Mouse (Mus musculus) hindbrain, embryonic 15.5 days (tissue): Measurements from ENCODE around the gene Prickle4. TPM values are rescaled to one million over a fixed set of nuclear protein-coding genes. Genes with fewer than 3 reads are reported as not detected.
A peak's percentile ranks its signal among the peaks of the same experiment; 100 is the strongest.

ENCODE experiments used
- ATAC-seq: fragments of 200-750 bp; cut with Nextera tagmentation; 2 replicates; pipeline ENCODE4 v1.8.0; 2017; ENCODE audit warnings: low read depth, moderate number of reproducible peaks, moderate TSS enrichment; ENCODE audit not compliant: low FRiP score
- H3K27ac ChIP-seq: fragments of 300-500 bp; sonication (generic); replicated peaks from 2 replicates; pipeline ENCODE4 v1.5.1; 2015; ENCODE audit warnings: mild to moderate bottlenecking, inconsistent platforms
- H3K27me3 ChIP-seq: fragments of 300-500 bp; sonication (generic); 2 replicates; pipeline ENCODE4 v1.6.1; 2015; ENCODE audit warnings: control low read depth, inconsistent platforms
- H3K36me3 ChIP-seq: fragments of 300-500 bp; sonication (generic); 2 replicates; pipeline ENCODE4 v1.6.1; 2015; ENCODE audit warnings: control low read depth, inconsistent platforms
- H3K4me1 ChIP-seq: fragments of 300-500 bp; sonication (generic); replicated peaks from 2 replicates; pipeline ENCODE4 v1.6.1; 2015; ENCODE audit warnings: control low read depth, inconsistent platforms
- H3K4me2 ChIP-seq: fragments of 300-500 bp; sonication (generic); 2 replicates; pipeline ENCODE4 v1.6.1; 2015; ENCODE audit warnings: moderate library complexity, mild to moderate bottlenecking, inconsistent platforms
- H3K4me3 ChIP-seq: fragments of 300-500 bp; sonication (generic); 2 replicates; pipeline ENCODE4 v1.5.1; 2015; ENCODE audit warnings: mild to moderate bottlenecking, inconsistent platforms
- H3K9ac ChIP-seq: fragments of 300-500 bp; sonication (generic); 2 replicates; pipeline ENCODE4 v1.6.1; 2015; ENCODE audit warnings: inconsistent platforms
- H3K9me3 ChIP-seq: fragments of 300-500 bp; sonication (generic); 2 replicates; pipeline ENCODE4 v1.6.1; 2016; ENCODE audit warnings: control low read depth, inconsistent platforms
- WGBS: fragments of 180-500 bp; shearing (Covaris S2); methylation state at CpG from one replicate; pipeline ENCODE4 v1.1.7; 2015; 5-methylcytosine and 5-hydroxymethylcytosine counted together
- polyA plus RNA-seq: library from polyadenylated mRNA; unstranded; fragments of >200 nt; fragmentation: Nextera tagmentation; extraction: Ambion mirVana; gene quantifications from 2 replicates; pipeline ENCODE4 v1.2.1, GENCODE M21; 2015

Prickle4 gene
- polyA plus RNA-seq, 1 experiment from 2014 or later = 1.3 TPM

GRCm38 (mm10) chr17:47687409-47688343, 6.9 kb downstream of the Prickle4 start:
- peak overlapping the region; percentile 89 for H3K4me3 ChIP-seq
- H3K4me1 ChIP-seq = peaks cover 26% of the 10 kb centered on the region
- peak overlapping the region; percentile 75 for H3K9ac ChIP-seq
- WGBS = under 1% methylated on average over 70 of the region's 70 CpGs
- ATAC-seq = peak; percentile 93
- peaks cover 17% of the 10 kb centered on the region for H3K36me3 ChIP-seq
- peak overlapping the region; percentile 84 for H3K4me2 ChIP-seq
- no peaks in the 10 kb centered on the region for H3K27me3 ChIP-seq
- peak overlapping the region; percentile 85 for H3K27ac ChIP-seq
- no peaks in the 10 kb centered on the region for H3K9me3 ChIP-seq

- Histone ChIP-seq H3K9ac (no peak overlapping the region), H3K27me3 (no peaks in the 10 kb centered on the region), H3K4me2 (no peak overlapping the region), H3K4me1 (peaks cover 10% of the 10 kb centered on the region), H3K27ac (no peak overlapping the region), H3K4me3 (no peak overlapping the region), H3K36me3 (peaks cover 57% of the 10 kb centered on the region), H3K9me3 (no peaks in the 10 kb centered on the region)
- 86% methylated on average over 4 of the region's 4 CpGs for WGBS
- ATAC-seq = no peak
These were observed 11.7 kb downstream of the Prickle4 start for GRCm38 (mm10) chr17:47682836-47683235.

- no peaks in the 10 kb centered on the region for H3K27me3 ChIP-seq
- 0 out of 2 replicates have a peak, but pooled peaks cover 5% of the 10 kb centered on the region for H3K4me1 ChIP-seq
- H3K4me2 ChIP-seq = no peak overlapping the region
- no peak overlapping the region for H3K27ac ChIP-seq
- no peak for ATAC-seq
- 90% methylated on average over 5 of the region's 5 CpGs for WGBS
- H3K4me3 ChIP-seq = no peak overlapping the region
- no peaks in the 10 kb centered on the region for H3K9me3 ChIP-seq
- H3K36me3 ChIP-seq = peaks cover 51% of the 10 kb centered on the region
- H3K9ac ChIP-seq = no peak overlapping the region
These were observed 15.8 kb downstream of the Prickle4 start for GRCm38 (mm10) chr17:47678702-47679101.

DNA sequence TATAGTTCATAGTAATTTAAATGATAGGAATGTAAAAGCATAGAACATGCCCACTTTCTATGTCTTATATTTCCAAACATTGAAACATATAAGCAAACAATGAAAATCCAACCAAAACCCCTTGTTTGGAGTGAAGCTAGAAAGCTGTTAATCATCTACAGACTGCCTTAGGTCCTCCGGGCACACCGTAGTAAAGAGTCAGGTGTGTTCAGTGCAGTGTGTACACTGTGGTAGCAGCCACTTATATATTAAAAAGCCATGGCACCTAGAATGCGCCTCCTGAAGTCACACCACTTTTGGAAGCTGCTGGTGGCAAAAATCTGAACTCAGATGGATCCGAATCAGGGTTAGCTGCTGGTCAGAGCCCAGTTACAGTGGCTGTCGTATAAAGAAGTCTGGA, 16.3 kb downstream of the Prickle4 start:
- H3K36me3 ChIP-seq = peaks cover 46% of the 10 kb centered on the region
- H3K4me1 ChIP-seq = 0 out of 2 replicates have a peak, but pooled peaks cover 5% of the 10 kb centered on the region
- no peak overlapping the region for H3K27ac ChIP-seq
- WGBS = 95% methylated on average over 5 of the region's 5 CpGs
- H3K4me2 ChIP-seq = no peak overlapping the region
- H3K4me3 ChIP-seq = no peak overlapping the region
- H3K27me3 ChIP-seq = no peaks in the 10 kb centered on the region
- no peak overlapping the region for H3K9ac ChIP-seq
- no peaks in the 10 kb centered on the region for H3K9me3 ChIP-seq
- ATAC-seq = no peak

DNA sequence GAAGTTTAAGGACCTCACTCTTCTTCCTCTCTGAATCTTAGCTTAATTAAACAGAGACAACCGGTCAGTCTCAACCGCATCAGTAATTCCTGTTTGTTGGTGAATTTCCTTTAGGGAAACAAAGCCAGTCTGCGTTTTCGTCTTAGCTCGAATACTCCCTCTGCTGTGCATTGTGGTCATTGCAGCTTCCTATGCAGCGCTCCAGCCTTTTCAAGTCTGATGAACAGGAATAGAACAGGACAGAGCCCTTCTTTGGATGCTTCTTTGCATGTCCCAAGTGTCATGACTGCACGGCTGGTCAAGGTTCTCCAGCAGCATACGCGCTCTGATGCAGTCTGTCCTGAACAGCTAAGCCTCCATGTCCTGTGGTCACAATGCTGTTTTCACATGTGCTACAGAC, 18.0 kb downstream of the Prickle4 start:
- H3K36me3 ChIP-seq = peaks cover 36% of the 10 kb centered on the region
- H3K4me1 ChIP-seq = peaks cover 18% of the 10 kb centered on the region
- no peaks in the 10 kb centered on the region for H3K27me3 ChIP-seq
- no peaks in the 10 kb centered on the region for H3K9me3 ChIP-seq
- no peak overlapping the region for H3K27ac ChIP-seq
- WGBS = 16% methylated on average over 9 of the region's 9 CpGs
- no peak for ATAC-seq
- no peak overlapping the region for H3K4me3 ChIP-seq
- no peak overlapping the region for H3K4me2 ChIP-seq
- H3K9ac ChIP-seq = no peak overlapping the region

- H3K27me3 ChIP-seq = no peaks in the 10 kb centered on the region
- H3K4me1 ChIP-seq = peaks cover 24% of the 10 kb centered on the region
- H3K36me3 ChIP-seq = peaks cover 6% of the 10 kb centered on the region
- H3K9me3 ChIP-seq = no peaks in the 10 kb centered on the region
- H3K9ac ChIP-seq = 0 out of 2 replicates have a peak overlapping the region, but pooled peaks have one; percentile 1
- WGBS = 4% methylated on average over 51 of the region's 68 CpGs
- peak; percentile 65 for ATAC-seq
- H3K4me2 ChIP-seq = peak overlapping the region; percentile 59
- H3K27ac ChIP-seq = 0 out of 2 replicates have a peak overlapping the region, but pooled peaks have one; percentile 29
- H3K4me3 ChIP-seq = peak overlapping the region; percentile 33
These were observed 22.0 kb downstream of the Prickle4 start for GRCm38 (mm10) chr17:47672311-47673111.

GRCm38 (mm10) chr17:47671988-47672310, 22.6 kb downstream of the Prickle4 start:
- H3K36me3 ChIP-seq = peaks cover 6% of the 10 kb centered on the region
- H3K4me3 ChIP-seq = peak overlapping the region; percentile 33
- peak; percentile 43; the same call in 1 of the 2 replicates for ATAC-seq
- 0 out of 2 replicates have a peak overlapping the region, but pooled peaks have one; percentile 29 for H3K27ac ChIP-seq
- 0 out of 2 replicates have a peak overlapping the region, but pooled peaks have one; percentile 1 for H3K9ac ChIP-seq
- H3K27me3 ChIP-seq = no peaks in the 10 kb centered on the region
- H3K9me3 ChIP-seq = no peaks in the 10 kb centered on the region
- peak overlapping the region; percentile 59 for H3K4me2 ChIP-seq
- H3K4me1 ChIP-seq = peaks cover 24% of the 10 kb centered on the region
- 15% methylated on average over 14 of the region's 14 CpGs for WGBS

DNA sequence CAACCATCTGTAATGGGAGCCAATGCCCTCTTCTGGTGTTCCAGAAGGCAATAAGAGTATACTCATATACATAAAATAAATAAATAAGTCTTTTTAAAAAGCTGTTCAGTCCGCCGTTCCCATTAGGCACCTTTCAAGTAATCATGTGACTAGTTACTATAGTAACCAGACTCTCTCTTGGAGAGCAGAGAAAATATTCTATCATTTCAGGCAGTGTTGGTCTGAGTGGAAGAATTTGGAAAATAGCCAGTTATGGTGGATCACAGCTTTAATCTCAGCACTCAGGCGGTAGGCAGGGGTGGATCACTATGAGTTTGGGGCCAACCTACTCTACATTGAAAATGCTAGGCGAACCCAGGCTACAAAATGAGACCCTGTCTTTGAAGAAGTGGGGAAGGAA, 25.4 kb downstream of the Prickle4 start:
- Histone ChIP-seq H3K27me3 (no peaks in the 10 kb centered on the region), H3K4me1 (peaks cover 19% of the 10 kb centered on the region), H3K36me3 (no peaks in the 10 kb centered on the region), H3K4me3 (no peak overlapping the region), H3K27ac (no peak overlapping the region), H3K4me2 (no peak overlapping the region), H3K9me3 (no peaks in the 10 kb centered on the region), H3K9ac (no peak overlapping the region)
- 46% methylated on average over 4 of the region's 4 CpGs for WGBS
- 0 out of 2 replicates have a peak, but pooled peaks have one; percentile 16 for ATAC-seq

- 79% methylated on average over 7 of the region's 7 CpGs for WGBS
- ATAC-seq = no peak
- no peak overlapping the region for H3K9ac ChIP-seq
These were observed 30.1 kb downstream of the Prickle4 start for GRCm38 (mm10) chr17:47664474-47664873.

DNA sequence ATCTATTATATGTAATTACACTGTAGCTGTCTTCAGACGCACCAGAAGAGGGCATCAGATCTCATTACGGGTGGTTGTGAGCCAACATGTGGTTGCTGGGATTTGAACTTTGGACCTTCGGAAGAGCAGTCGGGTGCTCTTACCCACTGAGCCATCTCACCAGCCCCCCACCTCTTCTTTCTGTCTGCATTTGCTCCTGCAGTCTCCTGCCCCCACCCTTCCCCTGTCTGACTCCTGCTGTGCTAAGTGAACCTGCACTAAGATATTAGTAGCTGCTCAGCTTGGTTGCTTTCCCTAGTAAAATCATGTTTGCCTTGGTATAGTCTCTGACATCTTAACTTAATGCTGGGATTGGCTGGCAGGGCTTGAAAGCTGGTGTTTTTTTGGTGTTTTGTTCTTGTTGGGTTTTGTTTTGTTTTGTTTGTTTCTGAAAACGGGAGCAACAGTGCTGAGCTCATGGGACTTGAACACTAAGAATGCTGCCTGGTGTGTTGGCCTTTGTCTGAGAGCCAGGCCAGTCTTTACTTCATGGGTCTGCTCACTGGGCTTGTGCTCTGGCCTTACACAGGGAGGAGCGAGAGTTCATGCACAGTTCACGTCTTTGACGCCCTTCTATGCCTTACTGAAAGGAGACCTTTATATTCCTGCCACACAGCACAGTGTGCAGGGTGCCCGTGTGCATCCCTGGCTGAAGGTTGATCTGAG, 31.4 kb downstream of the Prickle4 start:
- 24% methylated on average over 9 of the region's 9 CpGs for WGBS

More at GRCm38 (mm10) chr17:47664474-47664873, 30.1 kb downstream of the Prickle4 start:
- Histone ChIP-seq H3K9me3 (no peaks in the 10 kb centered on the region), H3K4me1 (peaks cover 6% of the 10 kb centered on the region), H3K4me2 (no peak overlapping the region), H3K4me3 (no peak overlapping the region), H3K27me3 (no peaks in the 10 kb centered on the region), H3K36me3 (no peaks in the 10 kb centered on the region), H3K27ac (no peak overlapping the region)

GRCm38 (mm10) chr17:47658741-47659243, 35.7 kb downstream of the Prickle4 start:
- Histone ChIP-seq H3K4me3 (no peak overlapping the region), H3K27me3 (no peaks in the 10 kb centered on the region), H3K9ac (no peak overlapping the region), H3K4me2 (no peak overlapping the region), H3K9me3 (no peaks in the 10 kb centered on the region), H3K36me3 (no peaks in the 10 kb centered on the region), H3K27ac (no peak overlapping the region), H3K4me1 (no peaks in the 10 kb centered on the region)
- ATAC-seq = no peak
- 86% methylated on average over 3 of the region's 3 CpGs for WGBS

More for the DNA sequence above, 31.4 kb downstream of the Prickle4 start:
- Histone ChIP-seq H3K9me3 (no peaks in the 10 kb centered on the region), H3K27me3 (no peaks in the 10 kb centered on the region), H3K36me3 (no peaks in the 10 kb centered on the region), H3K4me2 (no peak overlapping the region), H3K4me3 (no peak overlapping the region), H3K9ac (no peak overlapping the region), H3K27ac (no peak overlapping the region), H3K4me1 (no peaks in the 10 kb centered on the region)
- ATAC-seq = peak; percentile 3; the same call in 1 of the 2 replicates
